Mouse (Mus musculus) forebrain, embryonic 16.5 days (tissue): ENCODE results near the gene Spaar. TPM values are rescaled to one million over a fixed set of nuclear protein-coding genes. Genes with fewer than 3 reads are reported as not detected.

ENCODE experiments used
- ATAC-seq: fragments of 200-750 bp; cut with Nextera tagmentation; 2 replicates; pipeline ENCODE4 v1.8.0; 2017; ENCODE audit warnings: mild to moderate bottlenecking, moderate library complexity
- H3K27ac ChIP-seq: fragments of 300-500 bp; sonication (generic); 2 replicates; pipeline ENCODE4 v1.5.1; 2014; ENCODE audit warnings: low read length, control low read depth
- H3K27me3 ChIP-seq: fragments of 300-500 bp; sonication (generic); replicated peaks from 2 replicates; pipeline ENCODE4 v1.6.1; 2014; ENCODE audit warnings: low read length; ENCODE audit not compliant: control insufficient read depth, insufficient read depth
- H3K36me3 ChIP-seq: fragments of 300-500 bp; sonication (generic); 2 replicates; pipeline ENCODE4 v1.6.1; 2014; ENCODE audit not compliant: control insufficient read depth, insufficient read depth
- H3K4me1 ChIP-seq: fragments of 300-500 bp; sonication (generic); replicated peaks from 2 replicates; pipeline ENCODE4 v1.6.1; 2014; ENCODE audit warnings: low read length; ENCODE audit not compliant: control insufficient read depth, insufficient read depth
- H3K4me2 ChIP-seq: fragments of 300-500 bp; sonication (generic); 2 replicates; pipeline ENCODE4 v1.6.1; 2014; ENCODE audit warnings: mild to moderate bottlenecking, low read length, control low read depth
- H3K4me3 ChIP-seq: fragments of 300-500 bp; sonication (generic); replicated peaks from 2 replicates; pipeline ENCODE4 v1.5.1; 2014; ENCODE audit warnings: mild to moderate bottlenecking, low read length, control low read depth
- H3K9ac ChIP-seq: fragments of 300-500 bp; sonication (generic); replicated peaks from 2 replicates; pipeline ENCODE4 v1.6.1; 2014; ENCODE audit warnings: low read depth, low read length, control low read depth
- H3K9me3 ChIP-seq: fragments of 300-500 bp; sonication (generic); 2 replicates; pipeline ENCODE4 v1.6.1; 2016; ENCODE audit warnings: low read length; ENCODE audit not compliant: control insufficient read depth
- WGBS: fragments of 180-500 bp; shearing (Covaris S2); extraction: QIAGEN DNeasy Blood & Tissue Kit; methylation state at CpG from one replicate; pipeline ENCODE4 v1.1.7; 2014; 5-methylcytosine and 5-hydroxymethylcytosine counted together
- polyA plus RNA-seq: library from polyadenylated mRNA; unstranded; fragments of >200 nt; fragmentation: Nextera tagmentation; extraction: Ambion mirVana; gene quantifications from 2 replicates; pipeline ENCODE4 v1.2.1, GENCODE M21; 2015

Gene Spaar
- polyA plus RNA-seq, 1 experiment from 2014 or later: 0.10 TPM

GRCm38 (mm10) chr4:43741526-43741925 is 11.7 kb downstream of the Spaar start:
- Histone ChIP-seq H3K27ac (no peak overlapping the region), H3K9ac (no peak overlapping the region), H3K4me1 (no peaks in the 10 kb centered on the region), H3K9me3 (no peaks in the 10 kb centered on the region), H3K36me3 (no peaks in the 10 kb centered on the region), H3K4me2 (no peak overlapping the region), H3K27me3 (no peaks in the 10 kb centered on the region), H3K4me3 (no peak overlapping the region)
- WGBS: 81% methylated on average over 5 of the region's 5 CpGs
- ATAC-seq: no peak

GRCm38 (mm10) chr4:43742637-43743036 is 12.8 kb downstream of the Spaar start:
- H3K36me3 ChIP-seq: no peaks in the 10 kb centered on the region
- no peak overlapping the region for H3K9ac ChIP-seq
- 28% methylated on average over 4 of the region's 4 CpGs for WGBS
- no peak for ATAC-seq
- H3K4me3 ChIP-seq: no peak overlapping the region
- H3K4me2 ChIP-seq: no peak overlapping the region
- no peaks in the 10 kb centered on the region for H3K27me3 ChIP-seq
- no peaks in the 10 kb centered on the region for H3K9me3 ChIP-seq
- no peak overlapping the region for H3K27ac ChIP-seq
- no peaks in the 10 kb centered on the region for H3K4me1 ChIP-seq

GRCm38 (mm10) chr4:43743099-43743498 is 13.3 kb downstream of the Spaar start:
- Histone ChIP-seq H3K27me3 (no peaks in the 10 kb centered on the region), H3K9me3 (no peaks in the 10 kb centered on the region), H3K9ac (no peak overlapping the region), H3K36me3 (no peaks in the 10 kb centered on the region), H3K4me1 (no peaks in the 10 kb centered on the region), H3K4me2 (no peak overlapping the region), H3K27ac (no peak overlapping the region), H3K4me3 (no peak overlapping the region)
- no peak for ATAC-seq
- WGBS: 81% methylated on average over 1 of the region's 1 CpGs

GRCm38 (mm10) chr4:43745187-43745586 is 15.4 kb downstream of the Spaar start:
- Histone ChIP-seq H3K27ac (no peak overlapping the region), H3K27me3 (no peaks in the 10 kb centered on the region), H3K9me3 (no peaks in the 10 kb centered on the region), H3K4me1 (no peaks in the 10 kb centered on the region), H3K9ac (no peak overlapping the region), H3K4me2 (no peak overlapping the region), H3K4me3 (no peak overlapping the region), H3K36me3 (no peaks in the 10 kb centered on the region)
- peak; percentile 43; the same call in 1 of the 2 replicates for ATAC-seq
- 14% methylated on average over 6 of the region's 6 CpGs for WGBS

GRCm38 (mm10) chr4:43757213-43757612 is 27.4 kb downstream of the Spaar start:
- H3K36me3 ChIP-seq: no peaks in the 10 kb centered on the region
- H3K4me2 ChIP-seq: no peak overlapping the region
- no peaks in the 10 kb centered on the region for H3K27me3 ChIP-seq
- WGBS: 87% methylated on average over 6 of the region's 6 CpGs
- no peak overlapping the region for H3K9ac ChIP-seq
- no peaks in the 10 kb centered on the region for H3K4me1 ChIP-seq
- no peak for ATAC-seq
- no peak overlapping the region for H3K27ac ChIP-seq
- no peak overlapping the region for H3K4me3 ChIP-seq
- no peaks in the 10 kb centered on the region for H3K9me3 ChIP-seq

GRCm38 (mm10) chr4:43759571-43760418 is 30.0 kb downstream of the Spaar start:
- Histone ChIP-seq H3K9ac (no peak overlapping the region), H3K36me3 (no peaks in the 10 kb centered on the region), H3K9me3 (no peaks in the 10 kb centered on the region), H3K27me3 (no peaks in the 10 kb centered on the region), H3K27ac (no peak overlapping the region), H3K4me3 (no peak overlapping the region), H3K4me2 (no peak overlapping the region), H3K4me1 (no peaks in the 10 kb centered on the region)
- no peak for ATAC-seq
- 76% methylated on average over 21 of the region's 21 CpGs for WGBS

- Histone ChIP-seq H3K27me3 (no peaks in the 10 kb centered on the region), H3K4me1 (no peaks in the 10 kb centered on the region), H3K27ac (no peak overlapping the region), H3K9me3 (no peaks in the 10 kb centered on the region), H3K36me3 (no peaks in the 10 kb centered on the region), H3K9ac (no peak overlapping the region), H3K4me3 (no peak overlapping the region), H3K4me2 (no peak overlapping the region)
- ATAC-seq: no peak
- 73% methylated on average over 10 of the region's 10 CpGs for WGBS
These were observed 30.6 kb downstream of the Spaar start for GRCm38 (mm10) chr4:43760460-43760859.

- no peak for ATAC-seq
- WGBS: 81% methylated on average over 2 of the region's 2 CpGs
These were observed 31.5 kb downstream of the Spaar start for GRCm38 (mm10) chr4:43761336-43761735.

GRCm38 (mm10) chr4:43763410-43763809 is 33.6 kb downstream of the Spaar start:
- H3K36me3 ChIP-seq: no peaks in the 10 kb centered on the region
- no peak for ATAC-seq
- WGBS: 23% methylated on average over 7 of the region's 7 CpGs

More at GRCm38 (mm10) chr4:43761336-43761735, 31.5 kb downstream of the Spaar start:
- Histone ChIP-seq H3K4me2 (no peak overlapping the region), H3K4me3 (no peak overlapping the region), H3K27ac (no peak overlapping the region), H3K9ac (no peak overlapping the region), H3K27me3 (no peaks in the 10 kb centered on the region), H3K36me3 (no peaks in the 10 kb centered on the region), H3K4me1 (no peaks in the 10 kb centered on the region), H3K9me3 (no peaks in the 10 kb centered on the region)

More at GRCm38 (mm10) chr4:43763410-43763809, 33.6 kb downstream of the Spaar start:
- Histone ChIP-seq H3K9me3 (no peaks in the 10 kb centered on the region), H3K9ac (no peak overlapping the region), H3K27ac (no peak overlapping the region), H3K27me3 (no peaks in the 10 kb centered on the region), H3K4me3 (no peak overlapping the region), H3K4me1 (no peaks in the 10 kb centered on the region), H3K4me2 (no peak overlapping the region)
